Mouse (Mus musculus) layer of hippocampus, adult 2 months (tissue): ENCODE results near the gene Olfr49. TPM values are rescaled to one million over a fixed set of nuclear protein-coding genes. Genes with fewer than 3 reads are reported as not detected.
A peak's percentile ranks its signal among the peaks of the same experiment; 100 is the strongest.

Source experiments
- DNase-seq, 2 experiments: peaks; one replicate each; pipeline ENCODE4 v3.0.0; 2022; ENCODE audit warnings: low spot score in 2 of 2
- H3K27ac ChIP-seq: fragments of 200-600 bp; 2 replicates; pipeline ENCODE4 v1.8.1; 2022
- H3K4me3 ChIP-seq: fragments of 200-600 bp; 2 replicates; pipeline ENCODE4 v1.8.1; 2022; ENCODE audit warnings: mild to moderate bottlenecking
- CTCF ChIP-seq: fragments of 200-600 bp; conservative IDR thresholded peaks from 2 replicates; pipeline ENCODE4 v1.8.1; 2022; ENCODE audit warnings: antibody characterized with exemption, mild to moderate bottlenecking, moderate library complexity
- total RNA-seq, 2 experiments: library from RNA; stranded (reverse); gene quantifications; 2 replicates each; pipeline ENCODE4 v1.2.3; 2021

The Olfr49 gene
- total RNA-seq, 2 experiments from 2014 or later: not detected

DNA sequence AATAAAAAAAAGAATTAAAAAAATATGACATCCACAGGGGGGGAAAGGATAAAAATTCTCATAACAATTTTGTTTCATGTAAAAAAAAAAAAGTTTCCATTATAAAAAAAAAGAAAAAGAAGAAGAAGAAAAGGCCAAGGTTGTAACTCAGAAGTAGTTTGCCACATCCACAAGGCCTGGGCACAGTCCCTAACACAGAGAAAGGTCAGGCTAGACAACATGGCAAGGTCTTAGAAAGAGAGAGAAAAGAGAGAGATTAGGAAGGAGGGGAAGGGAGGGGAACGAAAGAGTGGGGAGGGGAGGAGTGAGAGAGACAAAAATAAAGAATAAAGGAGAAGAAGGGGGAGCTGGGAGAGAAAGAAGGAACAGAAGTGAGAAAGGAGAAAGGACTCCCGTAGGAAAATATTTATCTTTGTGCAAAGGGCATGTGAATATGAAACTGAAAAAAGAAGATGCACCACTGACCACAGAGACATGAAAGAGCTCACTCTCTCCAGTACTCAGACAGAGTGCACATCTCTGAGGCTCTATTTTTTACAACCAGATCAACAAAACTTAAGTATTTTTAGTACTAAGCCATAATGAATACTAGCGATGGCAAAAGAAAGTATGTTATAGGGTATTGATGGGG is 12.6 kb downstream of the Olfr49 start:
- Histone ChIP-seq H3K27ac (no peak overlapping the region), H3K4me3 (no peak overlapping the region)
- TF ChIP-seq CTCF: no peak
- no peak for DNase-seq

DNA sequence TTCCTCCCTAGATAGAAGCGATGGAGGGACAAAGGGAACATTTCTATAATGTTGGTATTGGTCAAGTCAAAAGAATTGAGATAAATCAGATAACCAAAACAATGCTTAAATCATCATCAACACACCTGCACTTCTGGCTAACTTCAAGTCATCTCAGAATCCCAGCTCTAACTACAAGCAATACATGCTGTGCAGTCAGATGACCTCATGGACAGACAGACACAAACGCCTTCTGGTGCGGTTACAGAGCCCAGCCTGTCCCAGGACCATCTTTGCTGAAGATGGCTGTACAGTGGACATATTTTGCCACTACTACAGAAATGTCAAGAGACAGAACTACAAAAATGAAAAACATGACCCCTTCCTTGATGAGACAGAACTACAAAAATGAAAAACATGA is 14.3 kb downstream of the Olfr49 start:
- no peak for DNase-seq
- Histone ChIP-seq H3K27ac (no peak overlapping the region), H3K4me3 (no peak overlapping the region)
- TF ChIP-seq CTCF: no peak

DNA sequence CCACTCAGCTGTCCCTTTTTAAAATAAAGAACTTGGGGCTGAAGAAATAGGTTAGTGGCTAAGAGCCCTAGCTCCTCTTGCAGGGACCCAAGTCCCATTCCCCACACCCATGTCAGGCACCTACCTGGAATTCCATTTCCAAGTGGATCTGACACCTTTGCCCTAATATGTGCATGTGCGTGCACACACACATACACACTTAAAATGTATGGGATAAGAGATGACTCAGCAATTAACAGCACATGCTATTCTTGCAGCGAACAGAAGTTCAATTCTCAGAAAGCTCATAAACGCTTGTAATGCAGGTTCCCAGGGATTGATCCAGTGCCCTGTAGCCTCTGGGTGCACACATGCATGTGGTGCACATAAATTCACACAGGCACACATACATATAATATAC is 15.2 kb downstream of the Olfr49 start:
- no peak for TF ChIP-seq CTCF
- no peak overlapping the region for H3K27ac ChIP-seq
- no peak for DNase-seq
- H3K4me3 ChIP-seq: no peak overlapping the region

DNA sequence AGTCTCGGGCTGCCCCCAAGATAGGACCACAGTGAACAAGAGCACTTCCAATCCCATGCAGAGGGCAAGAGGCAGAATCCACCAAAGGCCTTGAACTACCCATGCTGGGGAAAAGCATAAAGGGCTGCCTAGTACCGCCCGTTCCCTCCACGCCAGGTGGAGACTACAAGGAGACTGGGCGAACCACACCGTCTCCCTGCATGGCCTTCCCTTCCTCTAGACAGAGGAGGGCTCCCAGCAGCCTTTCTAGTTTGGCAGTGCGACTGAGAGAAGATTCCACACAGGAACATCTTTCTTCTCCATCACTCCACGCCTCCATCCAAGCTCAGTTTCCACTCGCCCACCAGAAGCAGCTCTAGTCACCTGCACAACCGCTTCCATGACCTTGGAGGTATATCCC is 16.8 kb downstream of the Olfr49 start:
- DNase-seq: no peak

DNA sequence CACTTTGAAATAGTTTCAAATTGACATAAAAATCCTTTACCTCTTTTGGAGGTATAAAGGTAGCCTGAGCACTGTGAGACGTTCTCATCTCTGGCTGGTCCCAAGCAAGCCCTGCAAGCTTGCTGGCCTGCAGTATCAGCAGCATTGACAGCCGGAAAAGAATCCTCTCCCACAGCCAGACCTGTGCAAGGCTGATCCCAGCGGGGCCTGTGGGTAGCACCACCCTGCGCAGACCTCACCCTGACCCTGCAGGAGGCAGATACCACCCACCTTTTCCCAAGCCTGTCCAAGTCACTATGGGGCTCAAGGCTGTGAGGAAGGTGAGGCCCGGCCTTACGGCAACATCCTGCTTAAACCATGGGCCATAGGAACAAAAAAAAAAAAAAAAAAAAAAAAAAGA is 18.8 kb downstream of the Olfr49 start:
- Histone ChIP-seq H3K4me3 (no peak overlapping the region), H3K27ac (no peak overlapping the region)
- TF ChIP-seq CTCF: no peak
- no peak for DNase-seq

More for the DNA sequence above, 16.8 kb downstream of the Olfr49 start:
- no peak for TF ChIP-seq CTCF
- Histone ChIP-seq H3K4me3 (no peak overlapping the region), H3K27ac (no peak overlapping the region)

DNA sequence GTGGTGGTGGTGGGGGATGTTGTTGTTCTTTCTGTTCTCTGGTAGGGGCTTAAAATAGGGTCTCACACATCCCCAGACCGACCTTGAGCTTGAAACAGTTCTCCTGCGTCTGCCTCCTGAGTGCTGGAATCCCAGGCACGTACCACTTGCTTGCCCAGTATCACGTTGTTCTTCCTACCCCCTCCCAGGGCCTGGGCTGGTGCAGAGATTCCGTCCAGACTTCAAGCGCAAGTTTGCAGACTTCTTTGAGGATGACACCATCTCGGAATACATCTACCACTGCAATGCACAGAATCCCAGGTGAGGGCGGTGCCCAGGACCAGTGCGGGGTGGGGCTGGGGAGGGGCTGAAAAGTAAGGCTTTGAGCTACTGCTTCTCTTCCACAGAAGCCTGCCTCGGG is 19.6 kb downstream of the Olfr49 start:
- DNase-seq: no peak
- no peak overlapping the region for H3K4me3 ChIP-seq
- no peak for TF ChIP-seq CTCF
- H3K27ac ChIP-seq: no peak overlapping the region

DNA sequence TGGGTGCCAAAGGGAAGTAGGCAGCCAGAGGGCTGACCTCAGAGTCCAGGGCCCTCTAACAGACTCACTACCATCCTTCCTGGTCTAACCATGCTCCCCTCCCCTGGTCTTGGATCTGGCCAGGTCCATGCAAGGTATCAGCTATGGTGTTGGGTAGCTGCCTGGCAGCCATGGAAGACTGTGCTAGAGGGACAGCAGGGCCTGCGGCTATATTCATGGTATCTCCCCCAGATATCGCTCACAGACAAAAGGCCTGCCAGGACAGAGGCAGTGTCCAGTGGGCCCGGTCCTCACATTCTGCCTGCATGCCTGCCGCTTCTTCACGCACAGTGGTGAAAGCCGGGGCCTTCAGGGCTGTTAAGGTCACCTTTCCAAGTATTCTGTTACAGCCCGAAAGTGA is 20.5 kb downstream of the Olfr49 start:
- DNase-seq: no peak
- no peak for TF ChIP-seq CTCF
- Histone ChIP-seq H3K27ac (no peak overlapping the region), H3K4me3 (no peak overlapping the region)

DNA sequence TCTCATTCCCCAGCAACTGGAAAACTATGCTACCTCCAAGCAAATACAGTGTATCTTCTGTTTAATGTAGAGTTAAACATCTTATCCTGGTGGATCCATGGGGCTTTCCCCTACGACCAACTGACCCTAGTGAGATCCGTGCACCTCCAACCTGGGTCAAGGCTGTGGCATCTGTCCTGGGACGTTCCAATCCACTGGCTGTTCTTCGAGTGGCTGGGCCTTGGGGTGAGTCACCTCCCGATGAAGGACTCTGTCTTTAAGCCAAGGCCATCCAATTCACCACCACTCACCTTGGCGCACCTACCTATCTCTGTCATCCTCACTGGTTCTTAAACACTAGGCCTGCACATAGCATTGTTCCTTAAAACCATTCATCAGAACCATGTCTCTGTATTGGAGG is 21.6 kb downstream of the Olfr49 start:
- TF ChIP-seq CTCF: no peak
- no peak overlapping the region for H3K27ac ChIP-seq
- DNase-seq: no peak
- H3K4me3 ChIP-seq: no peak overlapping the region

DNA sequence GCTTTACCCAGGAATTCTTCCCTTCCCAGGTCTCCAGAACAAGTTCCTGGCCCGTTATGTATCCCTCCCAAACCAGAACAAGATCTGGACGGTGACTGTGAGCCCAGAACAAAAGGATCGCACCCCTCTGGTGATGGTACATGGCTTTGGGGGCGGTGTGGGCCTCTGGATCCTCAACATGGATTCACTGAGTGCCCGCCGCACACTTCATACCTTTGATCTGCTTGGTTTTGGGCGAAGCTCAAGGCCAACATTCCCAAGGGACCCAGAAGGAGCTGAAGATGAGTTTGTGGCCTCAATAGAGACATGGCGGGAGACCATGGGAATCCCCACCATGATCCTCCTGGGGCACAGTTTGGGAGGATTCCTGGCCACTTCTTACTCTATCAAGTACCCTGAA is 22.1 kb downstream of the Olfr49 start:
- TF ChIP-seq CTCF: no peak
- Histone ChIP-seq H3K27ac (no peak overlapping the region), H3K4me3 (no peak overlapping the region)
- DNase-seq: no peak

DNA sequence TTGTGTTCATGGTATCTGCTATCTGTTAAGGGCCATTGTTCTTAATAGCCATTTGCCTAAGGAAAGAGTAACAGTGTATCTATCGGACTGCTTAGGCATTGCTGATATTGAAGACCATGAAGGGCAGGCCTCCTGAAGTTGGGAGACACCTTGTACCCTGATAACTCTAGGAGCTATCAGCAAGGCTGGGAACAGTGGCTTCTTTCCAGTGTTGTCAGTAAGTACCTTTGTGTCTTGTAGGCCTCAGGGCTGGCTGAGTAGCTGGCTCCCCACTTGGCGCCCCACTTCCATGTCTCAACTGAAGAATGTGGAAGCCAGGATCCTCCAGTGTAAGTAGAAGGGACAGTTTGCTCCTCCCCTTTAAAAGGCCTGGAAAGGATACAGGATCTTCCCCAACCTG is 23.4 kb downstream of the Olfr49 start:
- no peak for TF ChIP-seq CTCF
- no peak for DNase-seq
- no peak overlapping the region for H3K4me3 ChIP-seq
- no peak overlapping the region for H3K27ac ChIP-seq

DNA sequence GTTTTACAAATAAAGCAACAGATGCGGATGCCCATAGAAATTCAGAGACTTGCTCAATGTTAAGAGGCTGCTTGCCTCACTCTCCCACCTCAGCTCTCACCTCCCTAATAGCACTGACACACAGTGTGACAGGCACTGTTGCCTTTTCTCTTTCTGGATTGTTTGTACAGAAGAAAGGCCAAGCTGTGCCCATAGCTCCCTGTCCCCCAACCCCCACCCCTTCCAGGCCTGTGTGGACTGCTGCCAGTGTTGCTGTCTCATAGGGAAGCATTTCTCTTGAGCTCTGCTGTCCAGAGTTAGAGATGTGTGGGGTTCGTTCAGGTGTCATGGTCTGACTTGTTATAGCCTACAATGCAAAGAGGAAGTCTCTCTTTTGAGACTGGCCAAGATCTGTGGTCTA is 24.5 kb downstream of the Olfr49 start:
- Histone ChIP-seq H3K4me3 (peak overlapping the region; percentile 84), H3K27ac (0 out of 2 replicates have a peak overlapping the region, but pooled peaks have one; percentile 82)
- DNase-seq: no peak
- no peak for TF ChIP-seq CTCF

DNA sequence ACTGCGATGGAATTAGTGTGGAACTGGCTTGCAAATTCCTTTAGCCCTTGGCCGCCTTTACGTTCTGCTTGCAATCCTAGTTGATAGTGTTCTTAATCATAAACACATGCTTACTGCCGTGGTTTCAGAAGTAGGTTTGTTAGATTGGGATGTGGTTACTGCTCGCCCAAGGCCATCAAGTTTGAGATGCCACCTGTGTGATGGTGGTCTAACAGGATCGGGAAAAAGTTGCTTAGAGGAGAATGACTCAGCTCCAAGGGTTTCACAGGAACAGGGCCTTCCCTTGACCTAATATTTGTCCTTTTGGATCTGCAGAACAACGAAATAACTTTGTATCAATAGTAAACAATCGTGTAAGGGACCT is 25.0 kb downstream of the Olfr49 start:
- Histone ChIP-seq H3K27ac (peak overlapping the region; percentile 82), H3K4me3 (peak overlapping the region; percentile 84)
- no peak for TF ChIP-seq CTCF
- DNase-seq: no peak

DNA sequence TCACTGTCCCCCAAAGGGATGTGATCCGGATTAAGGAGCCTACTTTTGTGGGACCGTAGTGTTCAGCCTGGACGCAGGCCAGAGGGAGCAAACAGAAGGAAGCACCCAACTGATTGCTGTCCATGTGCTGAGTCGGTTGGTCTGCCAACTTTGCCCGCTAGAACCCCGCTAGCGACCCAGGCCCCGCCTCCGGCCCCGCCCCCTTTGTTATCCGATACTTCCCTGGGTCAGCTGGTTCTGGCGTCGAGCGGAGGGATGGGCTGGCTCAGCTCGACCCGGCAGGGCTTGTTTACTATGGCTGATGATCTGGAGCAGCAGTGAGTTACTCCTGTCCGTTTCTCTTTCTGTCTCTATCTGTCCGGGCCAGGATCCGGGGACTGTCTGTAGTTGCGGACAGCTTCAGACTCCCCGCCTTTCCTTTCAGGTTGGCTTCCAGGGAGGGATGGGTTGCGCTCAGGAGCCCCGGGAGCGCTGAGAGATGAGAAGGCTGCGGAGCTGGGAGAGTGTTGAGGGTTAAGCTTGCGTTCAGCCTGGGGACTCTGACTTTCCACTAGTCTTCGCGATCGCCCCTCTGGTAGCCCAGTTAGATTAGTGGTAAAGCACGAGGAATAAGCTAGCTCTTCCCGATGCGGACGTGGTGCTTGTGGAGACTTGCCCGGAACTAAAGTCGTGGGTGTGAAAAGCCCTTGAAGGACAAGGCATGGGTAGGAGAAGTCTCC is 25.6 kb downstream of the Olfr49 start:
- Histone ChIP-seq H3K27ac (peak overlapping the region; percentile 82), H3K4me3 (peak overlapping the region; percentile 84)
- peak; percentile 86 for DNase-seq
- no peak for TF ChIP-seq CTCF

DNA sequence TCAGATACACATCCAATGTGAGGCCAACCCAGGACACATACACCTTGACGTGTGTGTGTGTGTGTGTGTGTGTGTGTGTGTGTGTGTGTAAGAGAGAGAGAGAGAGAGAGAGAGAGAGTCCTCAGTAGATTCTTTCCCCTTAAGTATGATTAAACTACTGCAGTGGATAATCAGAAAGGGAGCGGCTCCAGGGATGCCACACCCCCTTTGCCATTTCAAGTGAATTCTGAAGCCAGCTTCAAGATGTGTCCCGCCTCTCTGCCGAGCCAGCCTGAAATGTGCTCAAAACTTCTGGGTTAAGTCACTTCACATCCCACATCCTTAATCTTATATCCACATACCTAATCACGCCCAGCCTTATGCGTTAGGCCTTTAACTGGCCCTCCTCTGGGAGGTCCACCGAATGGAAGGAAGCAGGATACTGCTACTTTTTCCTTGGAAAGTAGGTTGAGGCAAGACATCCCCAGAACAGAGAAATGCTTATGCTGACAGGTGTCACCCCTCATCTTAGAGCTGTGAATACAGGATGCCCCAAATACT is 26.5 kb downstream of the Olfr49 start:
- TF ChIP-seq CTCF: no peak
- no peak overlapping the region for H3K4me3 ChIP-seq
- H3K27ac ChIP-seq: no peak overlapping the region
- no peak for DNase-seq
